Mouse (Mus musculus) heart, embryonic 15.5 days (tissue): Measurements from ENCODE around the gene Adipor2. TPM values are rescaled to one million over a fixed set of nuclear protein-coding genes. Genes with fewer than 3 reads are reported as not detected.
A peak's percentile ranks its signal among the peaks of the same experiment; 100 is the strongest.

Experiments used
- ATAC-seq: fragments of 200-750 bp; cut with Nextera tagmentation; replicated peaks from 2 replicates; pipeline ENCODE4 v1.8.0; 2017; ENCODE audit warnings: low read depth, moderate TSS enrichment; ENCODE audit not compliant: insufficient number of reproducible peaks, insufficient read depth, low FRiP score
- H3K27ac ChIP-seq: fragments of 300-500 bp; sonication (generic); 2 replicates; pipeline ENCODE4 v1.5.1; 2015; ENCODE audit warnings: mild to moderate bottlenecking, inconsistent platforms
- H3K27me3 ChIP-seq: fragments of 300-500 bp; sonication (generic); 2 replicates; pipeline ENCODE4 v1.6.1; 2015; ENCODE audit warnings: inconsistent platforms
- H3K36me3 ChIP-seq: fragments of 300-500 bp; sonication (generic); 2 replicates; pipeline ENCODE4 v1.6.1; 2015; ENCODE audit warnings: mild to moderate bottlenecking, inconsistent platforms
- H3K4me1 ChIP-seq: fragments of 300-500 bp; sonication (generic); replicated peaks from 2 replicates; pipeline ENCODE4 v1.6.1; 2015; ENCODE audit warnings: inconsistent platforms
- H3K4me2 ChIP-seq: fragments of 300-500 bp; sonication (generic); 2 replicates; pipeline ENCODE4 v1.6.1; 2015; ENCODE audit warnings: inconsistent platforms, mild to moderate bottlenecking, moderate library complexity
- H3K4me3 ChIP-seq: fragments of 300-500 bp; sonication (generic); 2 replicates; pipeline ENCODE4 v1.5.1; 2015; ENCODE audit warnings: mild to moderate bottlenecking, inconsistent platforms
- H3K9ac ChIP-seq: fragments of 300-500 bp; sonication (generic); 2 replicates; pipeline ENCODE4 v1.6.1; 2015; ENCODE audit warnings: mild to moderate bottlenecking, inconsistent platforms
- H3K9me3 ChIP-seq: fragments of 300-500 bp; sonication (generic); replicated peaks from 2 replicates; pipeline ENCODE4 v1.6.1; 2016; ENCODE audit warnings: inconsistent platforms
- WGBS: fragments of 180-500 bp; shearing (Covaris S2); methylation state at CpG from one replicate; pipeline ENCODE4 v1.1.7; 2015; ENCODE audit warnings: mixed read lengths; 5-methylcytosine and 5-hydroxymethylcytosine counted together
- polyA plus RNA-seq: library from polyadenylated mRNA; unstranded; fragments of >200 nt; fragmentation: Nextera tagmentation; extraction: Ambion mirVana; gene quantifications from 2 replicates; pipeline ENCODE4 v1.2.1, GENCODE M21; 2015

The Adipor2 gene
- polyA plus RNA-seq, 1 experiment from 2014 or later: 31.2 TPM

- Histone ChIP-seq H3K27ac (no peak overlapping the region), H3K9ac (no peak overlapping the region), H3K9me3 (no peaks in the 10 kb centered on the region), H3K4me2 (no peak overlapping the region), H3K27me3 (no peaks in the 10 kb centered on the region), H3K36me3 (no peaks in the 10 kb centered on the region), H3K4me3 (no peak overlapping the region), H3K4me1 (no peaks in the 10 kb centered on the region; the same call in 1 of the 2 replicates)
- ATAC-seq: peak; percentile 63
These were observed 76.1 kb downstream of the Adipor2 start for GRCm38 (mm10) chr6:119341409-119341808.

- Histone ChIP-seq H3K27me3 (peaks cover 5% of the 10 kb centered on the region; the same call in 1 of the 2 replicates), H3K9me3 (no peaks in the 10 kb centered on the region), H3K9ac (no peak overlapping the region), H3K27ac (no peak overlapping the region), H3K4me1 (no peaks in the 10 kb centered on the region), H3K36me3 (no peaks in the 10 kb centered on the region), H3K4me3 (no peak overlapping the region), H3K4me2 (no peak overlapping the region)
- 46% methylated on average over 11 of the region's 11 CpGs for WGBS
- ATAC-seq: no peak
These were observed 79.2 kb downstream of the Adipor2 start for GRCm38 (mm10) chr6:119338121-119338912.

- WGBS: 85% methylated on average over 3 of the region's 3 CpGs
- ATAC-seq: no peak
- Histone ChIP-seq H3K4me2 (no peak overlapping the region), H3K9ac (no peak overlapping the region), H3K4me3 (no peak overlapping the region), H3K27me3 (peaks cover 14% of the 10 kb centered on the region), H3K9me3 (no peaks in the 10 kb centered on the region), H3K36me3 (no peaks in the 10 kb centered on the region), H3K27ac (no peak overlapping the region), H3K4me1 (no peaks in the 10 kb centered on the region)
These were observed 80.2 kb downstream of the Adipor2 start for GRCm38 (mm10) chr6:119337287-119337686.

GRCm38 (mm10) chr6:119336124-119336523, 81.4 kb downstream of the Adipor2 start:
- no peaks in the 10 kb centered on the region; the same call in 1 of the 2 replicates for H3K4me1 ChIP-seq
- H3K9ac ChIP-seq: no peak overlapping the region
- H3K9me3 ChIP-seq: no peaks in the 10 kb centered on the region
- H3K27me3 ChIP-seq: peaks cover 26% of the 10 kb centered on the region
- 55% methylated on average over 7 of the region's 7 CpGs for whole genome bisulfite sequencing
- H3K27ac ChIP-seq: no peak overlapping the region
- no peaks in the 10 kb centered on the region for H3K36me3 ChIP-seq
- H3K4me3 ChIP-seq: no peak overlapping the region
- no peak; the same call in 1 of the 2 replicates for ATAC-seq
- H3K4me2 ChIP-seq: no peak overlapping the region

- H3K9me3 ChIP-seq: no peaks in the 10 kb centered on the region
- H3K36me3 ChIP-seq: no peaks in the 10 kb centered on the region
- H3K4me3 ChIP-seq: no peak overlapping the region
- ATAC-seq: no peak
- peaks cover 49% of the 10 kb centered on the region for H3K27me3 ChIP-seq
- WGBS: 27% methylated on average over 3 of the region's 3 CpGs
- no peak overlapping the region for H3K4me2 ChIP-seq
- H3K27ac ChIP-seq: no peak overlapping the region
- H3K9ac ChIP-seq: no peak overlapping the region
- peaks cover 23% of the 10 kb centered on the region for H3K4me1 ChIP-seq
These were observed 83.7 kb downstream of the Adipor2 start for GRCm38 (mm10) chr6:119333831-119334230.

GRCm38 (mm10) chr6:119333202-119333601, 84.3 kb downstream of the Adipor2 start:
- 11% methylated on average over 3 of the region's 3 CpGs for WGBS
- H3K36me3 ChIP-seq: no peaks in the 10 kb centered on the region
- no peak overlapping the region for H3K9ac ChIP-seq
- peaks cover 55% of the 10 kb centered on the region for H3K27me3 ChIP-seq
- H3K4me1 ChIP-seq: peaks cover 28% of the 10 kb centered on the region
- H3K27ac ChIP-seq: no peak overlapping the region
- no peaks in the 10 kb centered on the region for H3K9me3 ChIP-seq
- H3K4me2 ChIP-seq: no peak overlapping the region
- H3K4me3 ChIP-seq: no peak overlapping the region
- ATAC-seq: no peak

- ATAC-seq: no peak
- H3K4me3 ChIP-seq: no peak overlapping the region
- 3% methylated on average over 1 of the region's 1 CpGs for WGBS
- no peaks in the 10 kb centered on the region for H3K9me3 ChIP-seq
- no peak overlapping the region for H3K9ac ChIP-seq
- no peak overlapping the region for H3K4me2 ChIP-seq
- peaks cover 30% of the 10 kb centered on the region for H3K4me1 ChIP-seq
- H3K27ac ChIP-seq: no peak overlapping the region
- H3K36me3 ChIP-seq: no peaks in the 10 kb centered on the region
- H3K27me3 ChIP-seq: peaks cover 66% of the 10 kb centered on the region
These were observed 85.4 kb downstream of the Adipor2 start for GRCm38 (mm10) chr6:119332111-119332510.

- Histone ChIP-seq H3K27me3 (peaks cover 76% of the 10 kb centered on the region), H3K27ac (no peak within 1 kb of the TSS), H3K4me1 (peaks cover 30% of the 10 kb centered on the region), H3K9me3 (no peaks in the 10 kb centered on the region), H3K4me3 (peak within 1 kb of the TSS; percentile 44), H3K4me2 (peak within 1 kb of the TSS; percentile 68), H3K9ac (no peak within 1 kb of the TSS), H3K36me3 (no peaks in the 10 kb centered on the region)
- ATAC-seq: no peak
- WGBS: under 1% methylated on average over 31 of the region's 31 CpGs
These were observed 87.0 kb downstream of the Adipor2 start, which contains the start of gene Lrtm2 for GRCm38 (mm10) chr6:119330506-119330905. Gene Lrtm2 (minus strand): TSS chr6:119330766.

GRCm38 (mm10) chr6:119329936-119330335, 87.6 kb downstream of the Adipor2 start:
- Histone ChIP-seq H3K4me3 (peak overlapping the region; percentile 44), H3K4me2 (peak overlapping the region; percentile 68), H3K27ac (no peak overlapping the region), H3K36me3 (no peaks in the 10 kb centered on the region), H3K27me3 (peaks cover 82% of the 10 kb centered on the region), H3K9ac (no peak overlapping the region), H3K9me3 (no peaks in the 10 kb centered on the region), H3K4me1 (peaks cover 30% of the 10 kb centered on the region)
- no peak for ATAC-seq
- WGBS: 20% methylated on average over 6 of the region's 6 CpGs

GRCm38 (mm10) chr6:119329215-119329714, 88.2 kb downstream of the Adipor2 start:
- Histone ChIP-seq H3K4me2 (peak overlapping the region; percentile 39), H3K27me3 (peaks cover 88% of the 10 kb centered on the region), H3K27ac (no peak overlapping the region), H3K36me3 (no peaks in the 10 kb centered on the region), H3K4me1 (peaks cover 30% of the 10 kb centered on the region), H3K4me3 (no peak overlapping the region), H3K9ac (no peak overlapping the region), H3K9me3 (no peaks in the 10 kb centered on the region)
- ATAC-seq: peak; percentile 59
- WGBS: under 1% methylated on average over 8 of the region's 8 CpGs

- no peak overlapping the region for H3K4me3 ChIP-seq
- H3K27ac ChIP-seq: no peak overlapping the region
- H3K4me2 ChIP-seq: peak overlapping the region; percentile 39
- no peaks in the 10 kb centered on the region for H3K9me3 ChIP-seq
- no peak overlapping the region for H3K9ac ChIP-seq
- no peaks in the 10 kb centered on the region for H3K36me3 ChIP-seq
- ATAC-seq: no peak
- WGBS: 9% methylated on average over 11 of the region's 11 CpGs
- H3K27me3 ChIP-seq: peaks cover 93% of the 10 kb centered on the region
- peaks cover 30% of the 10 kb centered on the region for H3K4me1 ChIP-seq
These were observed 88.9 kb downstream of the Adipor2 start for GRCm38 (mm10) chr6:119328521-119329115.
